Mouse (Mus musculus) testis, adult 2 months (tissue): ENCODE results near the gene Notum. TPM values are rescaled to one million over a fixed set of nuclear protein-coding genes. Genes with fewer than 3 reads are reported as not detected.

Source experiments
- H3K27ac ChIP-seq: fragments of 200-500 bp; 2 replicates; pipeline ENCODE4 v1.5.1; 2012; ENCODE audit warnings: low read depth, low read length; ENCODE audit not compliant: control insufficient read depth, insufficient read depth
- H3K27me3 ChIP-seq: fragments of 200-500 bp; 2 replicates; pipeline ENCODE4 v1.6.1; 2012; ENCODE audit warnings: mild to moderate bottlenecking, low read length, moderate library complexity; ENCODE audit not compliant: control insufficient read depth, insufficient read depth
- H3K36me3 ChIP-seq: fragments of 200-500 bp; 2 replicates; pipeline ENCODE4 v1.6.1; 2012; ENCODE audit warnings: mild to moderate bottlenecking, low read length; ENCODE audit not compliant: control insufficient read depth, insufficient read depth
- H3K4me1 ChIP-seq: fragments of 200-500 bp; 2 replicates; pipeline ENCODE4 v1.6.1; 2012; ENCODE audit warnings: low read length; ENCODE audit not compliant: control insufficient read depth, insufficient read depth
- H3K4me3 ChIP-seq: fragments of 200-500 bp; 2 replicates; pipeline ENCODE4 v1.5.1; 2012; ENCODE audit warnings: low read depth, mild to moderate bottlenecking, low read length, moderate library complexity, mixed read lengths; ENCODE audit not compliant: control insufficient read depth
- CTCF ChIP-seq: fragments of 200-500 bp; IDR thresholded peaks from 2 replicates; pipeline ENCODE4 v1.5.1; 2012; ENCODE audit warnings: low read depth, mild to moderate bottlenecking, inconsistent platforms, low read length, moderate library complexity; ENCODE audit not compliant: control insufficient read depth, insufficient read depth, insufficient replicate concordance
- POLR2A ChIP-seq: fragments of 200-500 bp; IDR thresholded peaks from 2 replicates; pipeline ENCODE4 v1.6.1; 2012; ENCODE audit warnings: low read depth, mild to moderate bottlenecking, inconsistent platforms, low read length, moderate library complexity; ENCODE audit not compliant: control insufficient read depth
- polyA plus RNA-seq: library from polyadenylated mRNA; depleted of rRNA; stranded (reverse); fragments of >200 nt; gene quantifications from 2 replicates; pipeline ENCODE4 v1.2.3, GENCODE M21; 2012

The Notum gene
- polyA plus RNA-seq, 1 experiment: 0.36 TPM

- Histone ChIP-seq H3K4me1 (peaks cover 13% of the 10 kb centered on the region), H3K36me3 (no peaks in the 10 kb centered on the region), H3K4me3 (peak overlapping the region; percentile 19; the same call in 1 of the 2 replicates), H3K27ac (no peak overlapping the region), H3K27me3 (no peaks in the 10 kb centered on the region; the same call in 1 of the 2 replicates)
- no peak for TF ChIP-seq POLR2A
- no peak for TF ChIP-seq CTCF
Measured at GRCm38 (mm10) chr11:120659509-120660300, 1.3 kb downstream of the Notum start.

GRCm38 (mm10) chr11:120658876-120659410, 2.0 kb downstream of the Notum start:
- no peaks in the 10 kb centered on the region; the same call in 1 of the 2 replicates for H3K27me3 ChIP-seq
- H3K4me1 ChIP-seq: peaks cover 13% of the 10 kb centered on the region
- TF ChIP-seq POLR2A (no peak), CTCF (peak; percentile 25; the same call in 1 of the 2 replicates)
- H3K4me3 ChIP-seq: no peak overlapping the region
- H3K36me3 ChIP-seq: no peaks in the 10 kb centered on the region
- no peak overlapping the region for H3K27ac ChIP-seq

GRCm38 (mm10) chr11:120657301-120657700, 3.7 kb downstream of the Notum start:
- H3K36me3 ChIP-seq: no peaks in the 10 kb centered on the region
- TF ChIP-seq POLR2A (no peak), CTCF (no peak)
- H3K27me3 ChIP-seq: no peaks in the 10 kb centered on the region; the same call in 1 of the 2 replicates
- no peak overlapping the region for H3K4me3 ChIP-seq
- H3K27ac ChIP-seq: no peak overlapping the region
- H3K4me1 ChIP-seq: peaks cover 13% of the 10 kb centered on the region

- Histone ChIP-seq H3K27me3 (no peaks in the 10 kb centered on the region), H3K36me3 (no peaks in the 10 kb centered on the region), H3K4me1 (peaks cover 6% of the 10 kb centered on the region), H3K4me3 (no peak overlapping the region), H3K27ac (no peak overlapping the region)
- TF ChIP-seq POLR2A (no peak), CTCF (no peak)
Measured at GRCm38 (mm10) chr11:120654741-120655140, 6.2 kb downstream of the Notum start.

GRCm38 (mm10) chr11:120651872-120652271, 9.1 kb downstream of the Notum start:
- Histone ChIP-seq H3K27ac (no peak overlapping the region), H3K36me3 (no peaks in the 10 kb centered on the region), H3K4me3 (no peak overlapping the region), H3K27me3 (0 out of 2 replicates have a peak, but pooled peaks cover 2% of the 10 kb centered on the region), H3K4me1 (peaks cover 8% of the 10 kb centered on the region)
- no peak for TF ChIP-seq CTCF
- no peak for TF ChIP-seq POLR2A

- Histone ChIP-seq H3K4me3 (peak within 1 kb of the TSS; percentile 46), H3K4me1 (peaks cover 14% of the 10 kb centered on the region), H3K27ac (no peak within 1 kb of the TSS), H3K36me3 (no peaks in the 10 kb centered on the region), H3K27me3 (0 out of 2 replicates have a peak, but pooled peaks cover 2% of the 10 kb centered on the region)
- no peak for TF ChIP-seq POLR2A
Measured at GRCm38 (mm10) chr11:120648001-120648476, 12.9 kb downstream of the Notum start, which contains the start of gene Myadml2. Gene Myadml2 (minus strand): TSS chr11:120648158.

GRCm38 (mm10) chr11:120647047-120647830, 13.7 kb downstream of the Notum start:
- no peak overlapping the region for H3K27ac ChIP-seq

More at GRCm38 (mm10) chr11:120647047-120647830, 13.7 kb downstream of the Notum start:
- H3K4me1 ChIP-seq: peaks cover 17% of the 10 kb centered on the region
- TF ChIP-seq CTCF: no peak
- TF ChIP-seq POLR2A: no peak
- H3K4me3 ChIP-seq: peak overlapping the region; percentile 46
- H3K27me3 ChIP-seq: 0 out of 2 replicates have a peak, but pooled peaks cover 2% of the 10 kb centered on the region
- H3K36me3 ChIP-seq: no peaks in the 10 kb centered on the region
